Mouse (Mus musculus) intestine, embryonic 14.5 days (tissue): ENCODE results near the gene Maco1. TPM values are rescaled to one million over a fixed set of nuclear protein-coding genes. Genes with fewer than 3 reads are reported as not detected.
A peak's percentile ranks its signal among the peaks of the same experiment; 100 is the strongest.

Experiments used
- ATAC-seq: fragments of 200-750 bp; cut with Nextera tagmentation; replicated peaks from 2 replicates; pipeline ENCODE4 v1.8.0; 2017; ENCODE audit warnings: low read depth, moderate number of reproducible peaks, moderate TSS enrichment, moderate library complexity; ENCODE audit not compliant: low FRiP score, low TSS enrichment
- DNase-seq: peaks from one replicate; pipeline ENCODE4 v3.0.0-alpha.2; 2018; ENCODE audit warnings: low spot score
- H3K27ac ChIP-seq: fragments of 300-500 bp; sonication (generic); 2 replicates; pipeline ENCODE4 v1.5.1; 2014; ENCODE audit warnings: low read depth, mild to moderate bottlenecking, control low read depth
- H3K27me3 ChIP-seq: fragments of 300-500 bp; sonication (generic); replicated peaks from 2 replicates; pipeline ENCODE4 v1.6.1; 2014; ENCODE audit warnings: low read length, control low read depth; ENCODE audit not compliant: control insufficient read depth, insufficient read depth
- H3K36me3 ChIP-seq: fragments of 300-500 bp; sonication (generic); 2 replicates; pipeline ENCODE4 v1.6.1; 2014; ENCODE audit warnings: low read length, control low read depth; ENCODE audit not compliant: control insufficient read depth, insufficient read depth
- H3K4me1 ChIP-seq: fragments of 300-500 bp; sonication (generic); replicated peaks from 2 replicates; pipeline ENCODE4 v1.6.1; 2014; ENCODE audit warnings: low read length, control low read depth, mixed read lengths; ENCODE audit not compliant: control insufficient read depth, insufficient read depth
- H3K4me2 ChIP-seq: fragments of 300-500 bp; sonication (generic); 2 replicates; pipeline ENCODE4 v1.6.1; 2014; ENCODE audit warnings: low read length
- H3K4me3 ChIP-seq: fragments of 300-500 bp; sonication (generic); 2 replicates; pipeline ENCODE4 v1.5.1; 2014; ENCODE audit warnings: low read depth, low read length, control low read depth, mixed read lengths
- H3K9ac ChIP-seq: fragments of 300-500 bp; sonication (generic); 2 replicates; pipeline ENCODE4 v1.6.1; 2014; ENCODE audit warnings: mild to moderate bottlenecking, low read length
- H3K9me3 ChIP-seq: fragments of 300-500 bp; sonication (generic); 2 replicates; pipeline ENCODE4 v1.6.1; 2016; ENCODE audit warnings: low read length, control low read depth; ENCODE audit not compliant: control insufficient read depth
- WGBS: fragments of 180-500 bp; shearing (Covaris S2); extraction: QIAGEN DNeasy Blood & Tissue Kit; methylation state at CpG from one replicate; pipeline ENCODE4 v1.1.7; 2014; 5-methylcytosine and 5-hydroxymethylcytosine counted together
- polyA plus RNA-seq: library from polyadenylated mRNA; unstranded; fragments of >200 nt; fragmentation: Nextera tagmentation; extraction: Ambion mirVana; gene quantifications from 2 replicates; pipeline ENCODE4 v1.2.1, GENCODE M21; 2014

The Maco1 gene
- polyA plus RNA-seq, 1 experiment from 2014 or later = 34.2 TPM

DNA sequence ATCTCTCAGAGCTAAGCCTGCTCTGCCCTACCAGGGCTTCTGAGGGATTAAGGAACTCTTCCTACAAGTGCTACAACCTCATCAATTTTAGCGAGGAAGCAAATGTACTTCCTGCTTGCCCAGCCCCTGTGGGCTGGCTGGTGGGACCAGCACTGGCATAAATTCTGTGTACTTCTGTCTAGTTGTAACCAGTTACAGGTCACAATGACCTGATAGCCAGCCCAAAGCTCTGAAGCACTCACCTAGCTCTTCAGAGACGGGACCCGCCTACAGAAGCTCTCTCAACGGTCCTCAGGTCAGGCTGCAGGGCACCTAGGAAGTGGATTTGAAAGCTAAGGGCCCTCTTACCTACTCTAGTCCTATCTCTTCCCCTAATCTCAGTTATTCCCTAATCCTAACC, 35.4 kb downstream of the Maco1 start:
- H3K9me3 ChIP-seq = no peaks in the 10 kb centered on the region
- no peak overlapping the region for H3K27ac ChIP-seq
- ATAC-seq (no peak), DNase-seq (no peak)
- 80% methylated on average over 4 of the region's 4 CpGs for WGBS
- peaks cover 9% of the 10 kb centered on the region; the same call in 1 of the 2 replicates for H3K4me1 ChIP-seq
- H3K4me2 ChIP-seq = no peak overlapping the region
- H3K36me3 ChIP-seq = peaks cover 14% of the 10 kb centered on the region
- H3K4me3 ChIP-seq = no peak overlapping the region
- H3K9ac ChIP-seq = no peak overlapping the region
- H3K27me3 ChIP-seq = no peaks in the 10 kb centered on the region

DNA sequence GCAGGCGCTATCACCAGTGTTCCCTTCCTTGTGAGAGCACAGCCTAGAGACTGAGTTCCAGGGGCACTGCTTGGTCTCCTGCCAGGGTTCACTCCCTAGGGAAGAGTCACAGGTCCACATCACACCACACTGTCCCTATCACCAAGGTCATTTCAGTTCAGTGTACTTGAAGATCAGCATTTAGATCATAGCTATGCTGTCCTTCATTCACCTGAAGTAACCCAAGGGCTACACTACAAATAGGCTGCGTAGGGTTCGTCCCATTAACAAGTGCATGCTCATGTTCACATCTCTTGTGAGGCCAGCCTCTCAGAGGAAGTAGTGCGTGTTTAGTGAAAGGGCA, 38.9 kb downstream of the Maco1 start:
- Histone ChIP-seq H3K36me3 (peaks cover 46% of the 10 kb centered on the region), H3K4me1 (no peaks in the 10 kb centered on the region), H3K27ac (no peak overlapping the region), H3K9ac (no peak overlapping the region), H3K27me3 (no peaks in the 10 kb centered on the region), H3K9me3 (no peaks in the 10 kb centered on the region), H3K4me3 (no peak overlapping the region), H3K4me2 (no peak overlapping the region)
- ATAC-seq = no peak
- no peak for DNase-seq
- 89% methylated on average over 4 of the region's 4 CpGs for WGBS

DNA sequence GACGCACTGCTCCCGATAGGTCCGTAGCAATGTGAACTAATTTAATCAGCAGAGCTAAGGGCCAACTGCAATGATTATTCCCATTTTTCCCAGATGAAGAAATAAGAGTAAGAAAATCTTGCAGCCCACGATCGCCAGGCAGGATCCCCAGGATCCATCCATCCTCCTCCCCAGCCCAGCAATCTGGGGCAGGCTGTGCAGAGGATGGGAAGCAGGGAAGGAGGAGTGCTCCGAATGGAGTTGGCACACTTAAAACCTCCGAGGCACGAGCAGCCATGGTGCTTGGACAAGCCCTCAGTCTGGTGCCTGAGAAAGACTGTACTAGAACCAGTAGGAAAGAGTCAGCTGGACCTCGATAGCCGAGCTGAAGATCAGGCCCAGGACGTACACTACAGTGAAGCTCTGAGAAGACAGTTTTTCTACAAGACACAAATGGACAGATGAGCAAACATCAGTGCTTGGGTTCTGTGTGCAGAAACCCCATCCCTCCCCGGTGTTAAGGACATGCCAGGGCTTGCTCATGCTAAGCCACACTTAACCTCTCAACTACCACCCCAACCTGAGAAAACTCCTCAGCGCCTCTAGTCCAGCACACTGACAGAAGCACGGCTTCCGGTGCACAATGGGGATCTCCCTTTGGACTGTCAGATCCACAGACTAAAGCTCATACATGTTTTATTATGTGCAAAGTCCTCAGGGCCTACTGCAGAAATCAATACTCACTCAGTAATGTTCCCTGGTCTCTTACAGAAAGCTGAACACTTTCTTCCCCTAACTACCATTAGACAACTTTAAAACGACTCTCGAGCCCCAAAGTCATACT, 39.5 kb downstream of the Maco1 start:
- no peak overlapping the region for H3K9ac ChIP-seq

DNA sequence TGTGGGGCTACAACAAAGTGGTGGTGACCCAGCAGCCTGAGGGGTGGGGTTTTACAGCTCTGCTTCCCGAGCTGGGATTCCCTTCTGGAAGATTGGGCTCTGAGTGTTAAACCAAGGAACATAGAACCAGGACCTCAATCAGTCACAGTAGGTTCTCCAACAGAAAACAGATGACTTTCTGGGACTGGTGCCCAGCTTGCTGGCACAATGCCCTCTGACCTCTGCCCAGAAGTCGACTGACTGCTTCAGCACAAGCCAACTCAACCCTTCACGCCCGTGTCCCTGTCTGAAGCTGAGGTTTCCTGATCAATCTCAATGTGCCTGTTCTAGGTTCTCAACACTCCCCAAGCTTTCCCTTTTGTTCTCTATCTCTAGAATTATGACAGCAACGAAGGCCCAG, 48.4 kb downstream of the Maco1 start:
- Histone ChIP-seq H3K4me3 (no peak overlapping the region), H3K9ac (no peak overlapping the region), H3K9me3 (no peaks in the 10 kb centered on the region), H3K4me2 (no peak overlapping the region), H3K36me3 (peaks cover 81% of the 10 kb centered on the region), H3K4me1 (no peaks in the 10 kb centered on the region), H3K27me3 (no peaks in the 10 kb centered on the region), H3K27ac (no peak overlapping the region)
- ATAC-seq (no peak), DNase-seq (no peak)
- 77% methylated on average over 5 of the region's 5 CpGs for WGBS

More for the DNA sequence above, 39.5 kb downstream of the Maco1 start:
- Histone ChIP-seq H3K4me2 (no peak overlapping the region), H3K4me3 (no peak overlapping the region), H3K27me3 (no peaks in the 10 kb centered on the region), H3K27ac (no peak overlapping the region), H3K4me1 (no peaks in the 10 kb centered on the region), H3K9me3 (no peaks in the 10 kb centered on the region), H3K36me3 (peaks cover 52% of the 10 kb centered on the region)
- 87% methylated on average over 17 of the region's 17 CpGs for WGBS
- no peak for ATAC-seq
- no peak for DNase-seq

DNA sequence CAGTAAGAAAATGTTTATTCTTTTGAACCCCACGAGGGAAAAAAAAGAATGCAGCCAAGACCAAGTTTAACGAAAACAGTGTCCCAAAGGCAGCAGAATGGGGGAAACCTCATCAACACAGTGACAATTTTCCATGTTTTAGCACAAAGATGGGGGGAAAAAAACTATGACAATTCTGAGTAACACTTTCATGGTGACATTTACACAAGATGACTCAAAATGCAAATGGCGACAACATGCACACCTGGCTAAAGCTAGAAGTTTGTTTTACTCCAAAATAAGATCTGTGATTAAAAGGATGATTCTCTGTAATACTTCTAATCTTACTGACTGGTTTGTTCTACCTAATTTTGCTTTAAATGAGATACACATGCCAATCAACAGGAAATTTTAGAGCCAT, 50.4 kb downstream of the Maco1 start:
- Histone ChIP-seq H3K27me3 (no peaks in the 10 kb centered on the region), H3K9ac (no peak overlapping the region), H3K4me1 (no peaks in the 10 kb centered on the region), H3K9me3 (no peaks in the 10 kb centered on the region), H3K4me3 (no peak overlapping the region), H3K27ac (no peak overlapping the region), H3K4me2 (no peak overlapping the region), H3K36me3 (peaks cover 62% of the 10 kb centered on the region)
- no peak for ATAC-seq
- WGBS = 79% methylated on average over 3 of the region's 3 CpGs
- no peak for DNase-seq

DNA sequence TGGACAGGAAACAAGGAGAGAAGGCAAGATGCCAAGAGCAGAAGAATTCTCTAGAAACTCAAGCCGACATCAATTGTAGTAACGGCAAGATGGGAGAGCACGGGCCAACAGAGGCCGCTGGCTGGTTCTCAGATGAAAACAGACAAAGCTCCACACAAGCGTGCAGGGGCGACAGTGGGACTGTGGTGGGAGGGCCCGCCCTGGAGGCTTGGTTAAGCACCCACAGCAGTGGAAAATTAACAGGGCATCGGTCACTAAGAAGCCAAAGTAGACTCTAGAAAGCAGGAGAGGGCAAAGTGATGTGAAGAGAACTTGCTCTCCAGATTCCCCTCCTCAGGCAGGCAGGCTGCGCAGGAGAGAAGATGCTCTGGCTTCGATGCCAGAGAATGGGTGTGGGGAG, 51.0 kb downstream of the Maco1 start:
- Histone ChIP-seq H3K4me1 (no peaks in the 10 kb centered on the region), H3K4me2 (no peak overlapping the region), H3K27me3 (no peaks in the 10 kb centered on the region), H3K27ac (no peak overlapping the region), H3K9ac (no peak overlapping the region), H3K36me3 (peaks cover 57% of the 10 kb centered on the region), H3K4me3 (no peak overlapping the region), H3K9me3 (no peaks in the 10 kb centered on the region)
- WGBS = 86% methylated on average over 10 of the region's 10 CpGs
- DNase-seq (no peak), ATAC-seq (no peak)

DNA sequence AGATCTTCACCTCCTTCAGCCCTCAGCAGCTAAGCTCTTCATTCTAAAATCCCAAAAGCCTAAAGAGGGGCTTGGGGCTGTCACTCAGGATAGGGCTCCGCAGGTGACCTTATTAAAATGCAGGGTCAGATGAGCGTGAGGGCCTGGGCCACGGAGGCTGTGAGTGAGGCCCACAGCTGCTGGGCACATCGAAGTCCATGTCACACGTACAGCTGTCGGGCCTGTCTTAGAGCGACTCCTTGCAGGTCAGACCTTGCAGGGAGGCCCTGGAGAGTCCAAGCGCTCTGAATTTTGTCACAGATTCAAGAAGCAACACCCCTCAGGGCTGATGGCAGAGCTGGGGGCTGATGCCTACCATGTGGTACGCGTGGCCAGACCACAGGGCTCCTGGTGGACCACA, 52.5 kb downstream of the Maco1 start:
- no peak for DNase-seq
- Histone ChIP-seq H3K4me3 (no peak overlapping the region), H3K27me3 (no peaks in the 10 kb centered on the region), H3K4me1 (peaks cover 6% of the 10 kb centered on the region; the same call in 1 of the 2 replicates), H3K9ac (no peak overlapping the region), H3K9me3 (no peaks in the 10 kb centered on the region), H3K36me3 (peaks cover 43% of the 10 kb centered on the region), H3K27ac (no peak overlapping the region), H3K4me2 (no peak overlapping the region)
- no peak for ATAC-seq
- WGBS = 82% methylated on average over 10 of the region's 10 CpGs

DNA sequence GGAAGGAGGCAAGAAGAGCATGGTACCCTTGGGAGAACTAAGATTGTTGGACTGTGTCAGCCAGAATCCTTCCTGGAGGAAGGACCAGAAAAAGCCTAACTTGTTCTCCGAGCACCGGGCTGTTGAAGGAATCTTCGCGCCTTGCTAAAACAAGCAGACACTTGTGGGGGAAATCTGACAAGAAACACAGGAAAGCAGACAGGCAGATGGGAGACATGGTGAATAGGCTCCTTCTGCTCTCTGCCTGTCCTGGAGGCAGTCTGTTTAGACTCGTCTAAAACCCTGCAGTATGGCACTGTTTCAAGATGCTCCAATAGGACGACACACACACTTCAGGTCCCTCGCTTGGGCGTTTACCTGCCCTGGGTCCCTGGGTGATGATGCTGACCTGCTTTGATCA, 53.0 kb downstream of the Maco1 start:
- H3K27ac ChIP-seq = no peak overlapping the region

DNA sequence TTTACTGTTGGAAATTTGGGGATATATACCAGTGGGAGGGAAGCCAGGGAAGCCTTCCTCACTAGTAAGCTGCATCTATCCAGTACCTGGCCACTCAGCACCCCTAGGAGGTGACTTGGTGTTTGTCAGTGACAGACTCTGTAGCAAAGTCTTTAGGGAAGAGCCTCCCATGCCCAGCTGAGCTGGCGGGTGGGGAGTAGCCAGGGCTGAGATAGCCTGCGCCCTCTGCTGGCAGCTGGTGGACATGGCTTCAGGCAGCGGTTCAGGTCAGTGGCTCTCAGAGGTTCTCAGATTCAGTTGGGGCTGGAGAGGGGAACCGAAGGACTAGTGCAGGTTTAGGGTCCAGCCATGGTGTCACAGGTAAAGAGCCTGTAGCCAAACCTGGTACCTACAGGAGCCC, 53.9 kb downstream of the Maco1 start:
- H3K4me1 ChIP-seq = peaks cover 6% of the 10 kb centered on the region; the same call in 1 of the 2 replicates
- no peak overlapping the region for H3K4me2 ChIP-seq
- 6% methylated on average over 4 of the region's 4 CpGs for WGBS
- H3K27ac ChIP-seq = no peak overlapping the region
- peaks cover 29% of the 10 kb centered on the region for H3K36me3 ChIP-seq
- no peaks in the 10 kb centered on the region for H3K27me3 ChIP-seq
- DNase-seq (peak; percentile 92), ATAC-seq (peak; percentile 50; the same call in 1 of the 2 replicates)
- H3K4me3 ChIP-seq = no peak overlapping the region
- H3K9me3 ChIP-seq = no peaks in the 10 kb centered on the region
- no peak overlapping the region for H3K9ac ChIP-seq

More for the DNA sequence above, 53.0 kb downstream of the Maco1 start:
- Histone ChIP-seq H3K36me3 (peaks cover 37% of the 10 kb centered on the region), H3K9me3 (no peaks in the 10 kb centered on the region), H3K4me2 (no peak overlapping the region), H3K4me1 (peaks cover 6% of the 10 kb centered on the region; the same call in 1 of the 2 replicates), H3K27me3 (no peaks in the 10 kb centered on the region), H3K9ac (no peak overlapping the region), H3K4me3 (no peak overlapping the region)
- DNase-seq (no peak), ATAC-seq (no peak)
- WGBS = 59% methylated on average over 8 of the region's 8 CpGs
